Comparison of ENCODE assay signal across 8 mouse cellular contexts in the genomic region with DNA sequence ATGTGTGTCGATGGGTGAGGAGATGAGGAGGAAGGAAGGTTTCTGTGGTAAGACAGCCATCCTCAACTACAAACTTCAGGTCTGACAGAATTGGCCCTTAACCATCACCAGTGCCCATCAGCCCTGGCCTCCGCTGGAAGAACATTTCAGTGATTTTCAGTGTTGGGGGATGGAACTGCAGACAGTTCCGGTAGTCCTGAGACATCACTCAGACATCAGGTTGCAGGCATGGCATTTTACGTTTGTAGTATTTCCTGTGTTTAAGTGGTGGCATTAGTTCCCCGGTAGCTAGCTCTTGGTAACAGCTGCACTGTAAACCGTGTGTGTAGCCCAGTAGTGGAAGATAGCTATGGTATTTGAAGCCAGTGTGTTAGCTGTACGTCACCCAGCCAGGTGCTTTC. TPM values are rescaled to one million over a fixed set of nuclear protein-coding genes. Genes with fewer than 3 reads are reported as not detected.
DNase-seq lines count a peak whose midpoint lies in the region; ATAC-seq lines count a peak whose summit lies in the region.

No protein-coding gene starts in this region.

- peak overlapping the region; percentile 92 for H3K4me2 ChIP-seq in heart, embryonic 13.5 days
- H3K4me2 ChIP-seq in neural tube, embryonic 12.5 days (replicated peaks), result peak overlapping the region; percentile 93

- H3K4me3 ChIP-seq in heart, embryonic 13.5 days, result peak overlapping the region; percentile 97
- H3K4me3 ChIP-seq in brown adipose tissue, adult 24 weeks (ENCODE audit: insufficient read depth, low read depth, low read length), result peak overlapping the region; percentile 84
- H3K4me3 ChIP-seq in neural tube, embryonic 12.5 days, result peak overlapping the region; percentile 92

- ATAC-seq in heart, embryonic 13.5 days (ENCODE audit: extremely low read depth, insufficient number of reproducible peaks, low FRiP score, low TSS enrichment), result no peak
- ATAC-seq in inflammation-experienced regulatory T-cells, adult 6 months, result peak; percentile 65
- no peak for ATAC-seq in neural tube, embryonic 12.5 days (ENCODE audit: low FRiP score, low read depth)

- peaks cover 71% of the 10 kb centered on the region for H3K4me1 ChIP-seq in heart, embryonic 13.5 days
- H3K4me1 ChIP-seq in brown adipose tissue, adult 24 weeks (ENCODE audit: control insufficient read depth, insufficient read depth, insufficient read length, low read length), result peaks cover 46% of the 10 kb centered on the region
- H3K4me1 ChIP-seq in neural tube, embryonic 12.5 days, result peaks cover 47% of the 10 kb centered on the region

- H3K27me3 ChIP-seq in heart, embryonic 13.5 days (replicated peaks), result 0 out of 2 replicates have a peak, but pooled peaks cover 4% of the 10 kb centered on the region
- no peaks in the 10 kb centered on the region for H3K27me3 ChIP-seq in neural tube, embryonic 12.5 days (replicated peaks)

- H3K36me3 ChIP-seq in heart, embryonic 13.5 days, result peaks cover 43% of the 10 kb centered on the region
- H3K36me3 ChIP-seq in neural tube, embryonic 12.5 days, result peaks cover 36% of the 10 kb centered on the region

- WGBS in heart, embryonic 13.5 days, result 34% methylated on average over 7 of the region's 7 CpGs
- WGBS in neural tube, embryonic 12.5 days, result 69% methylated on average over 7 of the region's 7 CpGs

- DNase-seq in heart, postnatal 36 days, result no peak
- DNase-seq in left cerebral cortex, postnatal 25 days (ENCODE audit: low spot score in 2 of 2), result no peak
- no peak for DNase-seq in frontal cortex, postnatal 36 days (ENCODE audit: low spot score in 2 of 2)
- DNase-seq in urinary bladder, postnatal 25 days (ENCODE audit: low spot score), result no peak

- intact Hi-C loops in heart, postnatal 36 days (cut with DNase I), result no loop called here
- intact Hi-C loops in left cerebral cortex, postnatal 25 days (cut with DNase I), result loop anchor here (5.0 kb wide), 1 partner anchor 64 kb away; no protein-coding TSS in a partner anchor

- H3K27ac ChIP-seq in heart, embryonic 13.5 days (replicated peaks), result no peak overlapping the region
- H3K27ac ChIP-seq in brown adipose tissue, adult 24 weeks (replicated peaks; ENCODE audit: low read depth, low read length), result peak overlapping the region; percentile 88
- H3K27ac ChIP-seq in neural tube, embryonic 12.5 days, result no peak overlapping the region

- H3K9ac ChIP-seq in heart, embryonic 13.5 days, result peak overlapping the region; percentile 99
- peak overlapping the region; percentile 100 for H3K9ac ChIP-seq in neural tube, embryonic 12.5 days

- H3K9me3 ChIP-seq in heart, embryonic 13.5 days, result no peaks in the 10 kb centered on the region
- no peaks in the 10 kb centered on the region for H3K9me3 ChIP-seq in neural tube, embryonic 12.5 days

RNA-seq across cellular contexts. Expression of gene Plcg1, which starts 2.0 kb away (rescaled TPM):
- 25.5 and 29.4 TPM in 2 replicates for polyA plus RNA-seq in heart, embryonic 13.5 days (2015; fragmentation: Nextera tagmentation; extraction: Ambion mirVana)
- 10 to 100 TPM; 56.7 to 73.1 TPM for total RNA-seq in heart, postnatal 36 days (2021)
- 18.2 TPM in 2 replicates for polyA plus RNA-seq in brown adipose tissue, adult 24 weeks (2012; ENCODE audit: insufficient read depth, insufficient read length, missing spikeins)
- 10 to 100 TPM; 40.1 to 81.0 (median 60.7) TPM for polyA plus RNA-seq in inflammation-experienced regulatory T-cells, adult 6 months (2017; shearing (Covaris generic))
- 91.7 and 98.9 TPM in 2 replicates for polyA plus RNA-seq in neural tube, embryonic 12.5 days (2016; fragmentation: Nextera tagmentation; extraction: Ambion mirVana)
- total RNA-seq in left cerebral cortex, postnatal 25 days (2021), result 100 to 1,000 TPM; 102 to 111 TPM
